Mouse (Mus musculus) frontal cortex, adult (tissue): Measurements from ENCODE around the gene Otop2.

Experiments
- ATAC-seq: cut with Nextera tagmentation; 2 replicates; pipeline ENCODE4 v1.9.2; 2017; ENCODE audit warnings: mild to moderate bottlenecking, moderate library complexity, mixed read lengths; ENCODE audit not compliant: low TSS enrichment

Otop2 gene

DNA sequence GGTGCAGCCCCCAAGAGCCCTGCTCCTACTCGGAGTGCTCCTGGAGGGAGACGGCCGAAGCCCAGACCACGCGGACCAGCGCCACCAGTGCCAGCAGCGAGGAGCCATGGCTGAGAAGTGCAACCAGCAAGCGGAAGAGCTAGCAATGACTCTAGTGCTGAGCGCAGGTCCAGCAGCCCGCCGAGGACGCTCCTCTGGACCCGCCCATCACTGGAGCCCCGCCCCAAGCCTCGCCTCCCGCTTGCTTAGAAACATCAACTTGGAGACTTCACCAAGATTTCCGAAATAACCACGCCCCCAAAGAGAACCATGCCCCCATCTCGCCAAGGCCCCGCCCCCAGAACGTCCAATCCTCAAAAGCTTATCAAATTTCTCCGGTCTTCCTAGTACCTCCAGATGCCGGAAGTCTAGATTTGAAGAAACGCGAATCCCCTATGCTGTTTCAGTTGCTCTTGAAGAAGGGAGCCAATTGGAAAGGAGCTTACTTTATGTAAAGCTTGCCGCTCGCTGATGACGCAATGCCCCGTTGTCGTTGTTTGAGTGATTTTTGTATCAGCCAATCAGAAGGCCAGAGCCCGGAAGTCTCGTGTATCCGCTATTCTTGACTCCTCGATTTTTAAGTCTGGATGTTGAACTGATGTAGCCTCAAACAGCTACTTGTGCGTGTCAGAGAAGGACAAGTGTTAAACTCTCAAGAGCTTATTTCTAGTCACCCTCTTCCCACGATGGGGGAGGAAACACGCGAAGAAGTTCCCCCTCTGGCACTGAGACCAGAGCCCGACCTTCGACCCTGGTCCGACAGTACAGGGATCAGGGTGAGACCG, 30.0 kb upstream of the Otop2 start, which contains the start of gene Fdxr:
TSS of gene Fdxr (minus strand) at position 271 of the 824 bp plus-strand sequence.
- peak; percentile 91 for ATAC-seq

DNA sequence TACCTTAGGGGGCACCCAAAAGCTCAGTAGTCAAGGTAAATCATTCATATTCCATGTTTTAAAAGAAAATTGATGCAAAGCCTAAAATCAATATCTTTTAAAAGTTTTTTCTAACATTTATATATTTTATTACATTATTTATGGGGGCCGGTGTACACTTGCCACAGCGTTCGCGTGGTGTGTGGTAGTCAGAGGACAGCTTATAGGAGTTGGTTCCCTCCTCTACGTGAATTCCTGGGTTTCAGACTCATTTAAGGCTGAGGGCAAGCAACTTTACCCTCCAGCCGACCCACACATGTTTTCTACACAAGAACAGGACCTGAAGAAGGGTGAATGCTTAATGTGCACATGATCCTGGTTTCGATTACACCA, 29.4 kb upstream of the Otop2 start:
- ATAC-seq: no peak

DNA sequence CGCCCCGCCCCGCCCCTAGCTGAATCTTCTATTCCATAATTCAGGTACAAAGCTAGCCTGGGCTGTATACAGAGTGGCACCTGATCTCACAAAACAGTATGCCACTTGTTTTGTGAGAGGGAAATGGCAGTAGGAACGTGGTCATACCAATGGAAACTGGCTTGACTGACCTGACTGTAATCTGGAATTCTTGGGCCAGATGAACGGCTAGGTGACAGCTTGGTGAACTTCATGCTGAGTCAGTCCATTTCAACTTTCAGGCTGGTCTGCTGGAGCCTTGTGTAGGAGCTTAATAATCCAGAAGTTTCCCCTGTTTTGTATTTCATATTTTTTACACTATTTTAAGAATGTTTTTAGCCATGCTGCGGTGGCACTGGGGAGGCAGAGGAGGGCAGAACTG, 28.8 kb upstream of the Otop2 start:
- ATAC-seq: no peak

DNA sequence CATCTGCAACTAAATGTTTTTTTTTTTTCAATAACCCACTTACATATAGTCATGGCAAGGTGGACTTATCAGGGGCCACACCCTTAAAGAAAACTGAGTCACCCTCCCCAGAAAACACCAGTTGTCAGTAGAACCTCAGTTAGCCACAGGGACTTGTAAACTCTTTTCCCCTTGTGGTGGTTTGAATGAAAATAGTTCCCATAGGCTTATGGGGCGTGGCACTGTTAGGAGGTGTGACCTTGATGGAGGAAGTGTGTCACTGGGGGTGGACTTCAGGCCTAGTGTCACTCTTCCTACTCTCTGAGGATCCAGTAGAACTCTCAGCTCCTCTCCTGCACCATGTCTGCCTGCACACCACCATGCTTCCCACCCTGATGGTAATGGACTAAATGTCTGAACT, 27.2 kb upstream of the Otop2 start:
- ATAC-seq: no peak

DNA sequence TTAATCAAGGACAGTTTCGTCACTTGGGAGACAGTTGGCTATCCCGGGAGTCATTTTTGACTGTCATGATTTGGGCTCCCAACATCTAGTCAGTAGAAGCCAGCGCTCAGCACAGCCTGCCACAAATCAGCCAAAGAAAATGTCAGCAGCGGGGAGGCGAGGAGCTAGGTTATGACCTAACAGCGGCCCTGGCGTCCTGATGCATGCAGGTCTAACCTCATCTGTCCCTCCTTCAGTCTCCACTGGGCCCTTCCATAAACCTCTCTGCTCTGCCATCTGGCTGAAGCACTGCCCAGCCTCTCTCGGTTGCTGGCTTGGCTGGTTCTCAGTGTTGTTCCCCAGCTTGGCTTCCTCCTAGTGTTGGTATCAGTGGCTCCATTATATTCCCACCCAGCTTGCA, 24.7 kb upstream of the Otop2 start:
- peak; percentile 7; the same call in 1 of the 2 replicates for ATAC-seq

DNA sequence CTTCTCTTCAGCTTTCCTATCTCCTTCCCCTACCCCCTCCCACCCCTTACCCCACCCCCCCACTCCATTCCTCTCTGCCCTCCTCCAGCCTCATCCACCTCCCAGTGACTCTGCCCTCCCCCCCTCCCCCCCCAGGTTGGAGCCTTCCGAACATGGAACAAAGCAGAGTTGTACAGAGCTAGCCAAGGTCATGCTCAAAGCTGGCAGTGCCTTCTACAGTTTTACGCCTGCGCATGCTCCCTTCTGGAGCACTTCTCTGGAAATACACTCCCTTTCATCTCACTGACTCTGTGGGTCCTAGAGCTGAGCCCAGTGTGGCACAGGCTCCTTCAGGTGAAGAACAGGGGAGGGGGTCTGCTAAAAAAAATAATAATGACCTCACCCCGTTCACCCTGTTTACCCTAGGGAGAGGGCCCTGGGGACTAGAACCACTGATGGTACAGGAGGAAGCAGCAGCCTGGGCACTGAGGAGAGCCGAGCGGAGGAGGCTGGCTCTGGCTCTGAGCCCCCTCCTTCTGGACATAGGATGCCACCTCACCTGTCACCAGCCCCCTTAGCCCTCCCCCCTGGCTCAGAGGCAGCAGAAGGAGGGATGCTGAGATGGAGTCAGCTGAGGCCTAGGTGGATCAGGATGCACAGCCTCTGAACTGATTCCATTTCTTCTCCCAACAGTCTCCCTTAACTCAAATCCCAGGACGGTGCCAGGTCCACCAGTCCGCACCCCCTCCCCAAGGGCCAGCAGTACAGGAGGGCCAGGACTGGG, 24.1 kb upstream of the Otop2 start:
- ATAC-seq: no peak

DNA sequence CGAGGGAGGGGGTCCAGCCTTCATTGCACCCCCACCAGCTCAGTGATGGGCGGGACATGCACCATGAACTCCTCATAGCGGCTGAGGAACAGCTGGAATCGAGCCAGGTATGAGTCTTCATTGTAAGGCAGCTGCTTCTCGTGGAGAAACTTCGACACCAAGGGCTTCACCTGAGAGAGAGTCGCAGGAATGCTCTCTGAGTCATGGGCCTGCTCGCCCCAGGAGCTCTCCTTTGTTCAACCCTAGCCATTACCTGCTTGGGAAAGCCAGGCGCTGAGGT, 23.5 kb upstream of the Otop2 start:
- ATAC-seq: no peak

DNA sequence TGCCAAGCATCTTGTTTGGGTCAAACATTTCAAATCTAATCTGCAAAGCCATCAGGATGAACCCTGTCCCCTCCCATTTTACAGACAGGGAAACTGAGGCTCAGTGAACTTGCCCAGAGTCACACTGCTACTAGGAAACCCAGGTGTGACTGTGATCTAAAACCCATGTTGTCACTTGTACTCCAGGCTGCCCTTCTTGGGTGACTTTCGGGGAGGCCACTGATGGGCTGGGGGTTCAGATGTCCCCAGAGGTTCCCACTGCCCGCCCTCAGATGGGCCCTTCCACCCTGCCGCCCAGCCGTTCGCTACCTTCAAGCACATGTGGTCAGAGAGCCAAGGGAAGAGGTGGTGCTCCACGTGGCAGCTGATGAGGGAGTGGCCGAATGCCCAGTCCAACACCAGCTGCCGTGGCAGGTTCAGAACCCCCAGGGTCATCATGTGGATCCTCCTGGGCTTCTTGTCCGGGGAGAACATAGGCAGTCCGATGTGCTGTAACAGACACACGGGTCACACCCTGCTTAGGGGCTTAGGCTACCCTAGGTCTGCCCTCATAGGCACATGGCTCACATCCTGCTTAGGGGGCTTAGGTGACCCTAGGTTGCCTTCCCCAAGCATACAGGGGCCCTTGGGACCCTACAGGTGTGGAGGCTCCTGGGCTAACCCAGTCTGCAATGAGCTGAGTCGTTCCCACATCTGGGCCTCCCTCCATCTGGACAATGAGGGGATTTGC, 22.9 kb upstream of the Otop2 start:
- ATAC-seq: no peak

DNA sequence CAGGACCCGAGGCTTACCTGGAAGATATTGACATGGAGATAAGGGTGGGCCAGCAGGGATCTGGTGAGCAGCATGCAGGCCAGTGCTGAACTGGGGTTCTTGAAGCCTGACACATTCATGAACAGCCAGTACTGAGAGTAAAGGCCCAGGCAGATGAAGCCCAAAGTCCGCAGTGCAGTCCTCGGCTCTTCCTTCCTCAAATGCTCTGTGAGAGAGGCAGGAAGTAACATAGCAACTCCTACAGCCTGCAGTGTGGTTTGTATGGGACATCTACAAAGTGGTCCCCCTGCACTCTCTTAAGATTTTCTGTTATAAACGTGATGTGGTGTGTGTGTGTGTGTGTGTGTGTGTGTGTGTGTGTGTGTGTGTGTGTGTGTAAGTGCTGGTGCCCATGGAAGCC, 21.7 kb upstream of the Otop2 start:
- ATAC-seq: no peak

DNA sequence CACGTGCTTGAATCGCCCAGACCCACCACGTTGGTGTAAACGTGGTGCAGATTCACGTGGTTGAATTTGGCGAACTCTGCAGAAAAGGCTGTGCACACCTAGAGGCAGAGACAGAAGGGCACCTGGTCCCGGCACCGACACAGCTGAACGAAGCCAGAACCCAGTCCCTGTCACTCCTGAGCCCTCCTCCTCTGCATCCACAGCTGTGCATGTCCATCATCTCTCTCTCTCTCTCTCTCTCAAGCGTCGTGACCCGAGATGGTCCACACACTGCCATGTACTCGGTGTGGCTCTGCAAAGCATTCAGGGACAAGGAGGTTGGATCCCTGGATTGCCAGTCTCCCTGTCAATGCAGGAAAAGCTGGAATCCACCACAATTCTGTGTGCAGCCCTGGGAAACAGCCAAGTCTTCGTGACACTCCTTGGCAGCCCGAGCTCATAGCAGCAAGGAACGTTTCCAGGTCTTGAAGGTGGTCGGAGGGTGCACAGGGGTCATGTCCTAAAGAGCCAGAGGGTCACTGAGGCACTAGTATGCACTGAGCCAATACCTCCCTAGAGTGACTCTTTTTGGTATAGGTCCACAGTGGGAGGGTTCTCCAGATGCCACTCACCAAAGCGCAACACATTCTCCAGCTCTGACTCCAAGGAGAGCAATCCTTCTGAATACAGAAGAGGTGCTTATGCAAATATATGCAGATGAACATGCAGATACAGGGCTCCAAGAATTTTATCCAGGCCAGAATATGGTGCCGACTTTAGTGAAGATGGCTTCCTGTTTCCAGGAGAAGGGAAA, 20.6 kb upstream of the Otop2 start:
- peak; percentile 79 for ATAC-seq

DNA sequence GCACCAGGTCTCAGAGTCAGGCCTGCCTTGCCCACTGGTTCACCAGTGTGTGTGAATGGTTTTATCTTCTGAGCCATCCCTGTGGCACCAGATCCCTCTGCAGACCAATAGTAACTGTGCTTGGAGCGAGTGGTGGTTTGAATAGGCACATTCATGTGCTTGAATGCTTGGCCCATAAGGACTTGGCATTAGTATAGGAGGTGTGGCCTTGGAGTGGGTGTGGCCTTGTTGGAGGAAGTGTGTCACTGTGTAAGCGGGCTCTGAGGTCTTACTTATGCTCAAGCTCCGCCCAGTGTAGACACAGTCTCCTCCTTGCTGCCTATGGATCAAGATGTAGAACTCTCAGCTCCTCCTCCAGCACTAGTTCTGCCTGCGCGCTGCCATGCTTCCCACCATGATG, 19.6 kb upstream of the Otop2 start:
- ATAC-seq: no peak

DNA sequence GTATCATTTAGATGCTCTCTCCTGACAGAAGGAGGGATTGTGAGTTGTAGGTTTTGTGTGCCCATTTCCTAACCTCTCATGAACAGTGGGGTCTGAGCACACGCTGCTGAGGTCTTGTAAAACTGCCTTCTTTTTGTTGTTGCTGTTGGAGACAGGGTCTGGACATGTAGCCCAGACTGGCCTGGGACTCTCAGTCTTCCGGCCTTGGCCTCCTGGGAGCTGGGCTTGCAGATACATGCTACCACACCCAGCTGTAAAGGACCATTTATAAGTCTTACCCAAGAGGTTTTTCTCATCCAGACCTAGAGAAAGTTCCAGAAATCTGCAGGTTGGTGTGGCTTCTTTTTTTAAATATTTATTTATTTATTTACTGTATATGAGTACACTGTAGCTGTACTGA, 18.7 kb upstream of the Otop2 start:
- no peak for ATAC-seq

DNA sequence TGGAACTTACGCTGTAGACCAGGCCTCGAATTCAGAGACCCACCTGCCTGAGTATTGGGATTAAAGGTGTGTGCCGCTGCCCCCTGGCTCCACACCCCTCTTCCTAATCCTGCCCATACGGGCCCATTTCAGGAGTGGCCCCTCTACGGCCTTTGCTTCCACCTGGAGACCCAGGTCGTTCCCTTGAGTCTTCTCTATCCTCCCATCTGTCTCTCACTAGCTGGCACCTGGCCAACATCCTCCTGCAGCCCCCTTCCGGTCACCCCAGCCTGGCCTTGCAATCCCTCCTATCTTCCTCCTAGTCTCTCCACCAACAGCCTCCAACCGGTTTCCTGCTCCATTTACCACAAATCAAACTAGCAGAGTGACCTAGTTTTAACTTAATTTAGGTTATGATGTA, 17.1 kb upstream of the Otop2 start:
- ATAC-seq: no peak

DNA sequence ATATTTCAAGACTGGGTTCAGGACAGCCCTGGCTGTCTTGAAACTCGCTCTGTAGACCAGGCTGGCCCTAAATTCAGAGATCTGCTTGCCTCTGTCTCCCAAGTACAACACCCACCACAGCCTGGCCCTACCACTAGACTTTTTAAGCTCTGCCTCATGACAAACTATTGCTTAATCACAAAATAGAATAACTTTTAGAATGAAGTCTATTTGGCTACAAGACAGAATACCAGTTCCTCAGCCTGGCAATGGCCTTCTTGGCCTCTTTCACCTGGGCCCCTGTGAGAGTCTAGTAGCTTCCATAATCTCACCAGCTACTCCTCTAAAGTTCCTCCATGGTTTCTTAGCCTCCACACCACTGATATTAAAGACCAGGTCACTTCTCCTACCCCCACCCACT, 16.6 kb upstream of the Otop2 start:
- no peak for ATAC-seq

DNA sequence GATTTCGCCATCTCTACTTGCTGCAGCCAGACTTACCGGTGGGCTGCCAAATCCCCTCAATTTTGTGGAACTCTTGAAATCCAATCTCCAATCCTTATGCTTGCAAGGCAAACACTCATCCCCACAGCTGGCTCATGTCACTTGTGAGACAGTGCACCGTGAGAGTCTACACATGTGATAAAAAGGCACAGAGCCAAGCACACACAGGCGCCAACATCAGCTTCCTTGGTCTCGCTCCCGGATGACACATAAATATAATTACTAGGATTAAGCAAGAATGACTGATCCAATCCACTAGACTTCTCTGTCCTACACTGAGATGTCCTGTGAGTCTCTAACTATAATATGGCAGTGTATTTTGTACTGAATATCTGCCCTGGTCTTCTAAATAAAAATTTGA, 16.0 kb upstream of the Otop2 start:
- ATAC-seq: no peak

DNA sequence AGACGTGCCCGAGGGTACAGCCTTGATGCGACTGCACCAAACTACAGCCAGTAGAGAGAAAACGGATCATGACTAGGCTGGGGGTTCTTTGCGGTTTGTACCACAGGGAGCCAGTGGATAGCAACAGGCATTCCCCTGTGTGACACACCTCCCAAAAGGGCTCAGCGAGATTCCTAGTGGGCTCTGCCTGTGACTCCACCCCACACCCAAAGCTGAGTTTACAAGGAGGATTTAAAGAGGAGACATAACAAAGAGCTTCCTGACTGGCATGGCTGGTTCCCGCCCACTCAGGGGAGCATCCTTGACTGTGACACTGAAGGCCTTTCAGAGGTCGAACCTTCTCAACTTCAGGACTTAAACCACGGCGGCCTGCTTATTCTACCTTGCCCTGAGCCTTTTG, 15.5 kb upstream of the Otop2 start:
- ATAC-seq: no peak

DNA sequence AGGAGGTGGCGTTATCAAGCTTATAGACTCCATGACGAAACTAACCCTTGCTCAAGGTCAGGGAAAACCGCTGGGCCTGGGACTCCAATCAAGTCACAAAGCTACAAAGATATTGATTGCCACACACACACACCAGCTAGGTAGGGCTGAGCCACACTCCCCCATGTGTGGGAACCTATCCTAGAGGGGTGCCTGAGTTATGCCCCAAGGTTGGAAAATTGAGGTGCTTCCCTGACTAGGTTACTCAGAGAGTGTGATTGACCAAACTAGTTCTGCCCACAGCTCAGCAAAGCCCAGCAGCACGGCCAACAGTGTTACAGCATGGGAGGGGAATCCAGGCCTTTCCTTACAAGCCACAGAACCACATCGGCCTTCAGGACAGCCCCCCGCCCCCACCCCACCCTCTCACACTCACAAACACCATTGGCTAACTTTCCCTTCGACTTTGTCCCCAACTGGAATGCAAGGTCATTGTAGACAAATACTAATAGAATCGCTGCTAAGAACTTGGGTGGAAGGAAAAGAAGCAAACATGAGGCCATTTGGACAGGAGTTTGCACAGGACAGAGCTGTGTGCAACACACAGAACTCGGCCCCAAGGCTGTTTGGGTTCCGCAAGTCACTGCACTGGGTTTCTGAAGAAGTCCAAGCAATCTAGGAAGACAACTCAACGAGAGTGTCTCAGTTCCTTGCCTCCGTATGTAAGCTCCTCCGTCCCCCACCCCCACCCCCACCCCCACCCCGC, 14.2 kb upstream of the Otop2 start:
- no peak for ATAC-seq

DNA sequence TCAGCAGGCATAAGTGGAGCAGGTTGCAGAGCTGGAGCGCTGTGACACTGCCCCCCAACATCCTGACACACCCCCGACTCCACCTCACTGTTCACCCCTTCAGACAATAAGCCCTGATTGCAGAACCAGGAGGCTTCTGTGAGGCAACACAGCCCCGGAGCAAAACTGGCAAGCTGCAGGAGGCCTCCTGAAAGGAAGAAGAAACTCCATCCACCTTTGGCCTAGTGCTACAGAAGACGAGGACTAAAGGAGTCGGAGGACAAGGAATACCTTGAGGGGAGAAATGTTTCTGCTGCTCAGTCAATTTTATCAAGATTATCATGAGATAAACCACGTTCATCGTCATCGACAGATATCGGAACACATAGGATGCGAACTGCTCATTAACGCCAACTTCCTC, 11.0 kb upstream of the Otop2 start:
- no peak for ATAC-seq

DNA sequence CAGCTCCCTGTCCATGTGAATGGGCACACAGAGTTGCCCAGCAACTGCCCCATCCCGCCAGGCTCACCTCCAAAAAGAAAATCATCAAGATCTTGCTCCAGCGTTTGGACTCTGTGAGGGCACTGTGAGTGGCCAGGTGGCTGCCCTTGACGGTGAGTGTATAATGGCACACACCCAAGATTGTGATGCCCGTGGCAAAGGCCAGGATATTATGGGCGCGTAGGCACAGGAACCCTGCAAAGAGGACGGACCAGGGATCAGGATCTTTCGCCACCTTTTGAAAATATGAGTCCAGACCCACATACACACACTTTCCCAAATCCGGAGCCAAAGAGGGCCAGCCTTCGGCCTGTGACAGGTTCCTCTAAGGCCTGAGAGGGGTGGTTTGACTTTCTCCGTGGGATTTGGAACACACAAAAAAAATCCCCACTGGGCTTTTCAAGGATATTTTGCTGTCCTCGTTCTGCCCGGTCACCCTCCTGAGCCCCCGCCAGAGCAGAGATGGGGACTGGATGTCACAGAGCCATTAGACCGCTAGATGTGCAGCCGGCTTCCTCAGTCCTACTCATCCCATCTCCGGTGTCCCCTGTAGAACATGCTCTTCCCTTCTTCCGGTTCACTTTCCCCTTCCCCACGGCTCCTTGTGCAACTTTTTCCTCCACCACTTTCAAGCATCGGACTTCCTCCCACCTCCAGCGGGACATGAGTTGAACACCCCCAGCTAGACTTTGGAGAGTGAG, 10.3 kb upstream of the Otop2 start:
- no peak; the same call in 1 of the 2 replicates for ATAC-seq

DNA sequence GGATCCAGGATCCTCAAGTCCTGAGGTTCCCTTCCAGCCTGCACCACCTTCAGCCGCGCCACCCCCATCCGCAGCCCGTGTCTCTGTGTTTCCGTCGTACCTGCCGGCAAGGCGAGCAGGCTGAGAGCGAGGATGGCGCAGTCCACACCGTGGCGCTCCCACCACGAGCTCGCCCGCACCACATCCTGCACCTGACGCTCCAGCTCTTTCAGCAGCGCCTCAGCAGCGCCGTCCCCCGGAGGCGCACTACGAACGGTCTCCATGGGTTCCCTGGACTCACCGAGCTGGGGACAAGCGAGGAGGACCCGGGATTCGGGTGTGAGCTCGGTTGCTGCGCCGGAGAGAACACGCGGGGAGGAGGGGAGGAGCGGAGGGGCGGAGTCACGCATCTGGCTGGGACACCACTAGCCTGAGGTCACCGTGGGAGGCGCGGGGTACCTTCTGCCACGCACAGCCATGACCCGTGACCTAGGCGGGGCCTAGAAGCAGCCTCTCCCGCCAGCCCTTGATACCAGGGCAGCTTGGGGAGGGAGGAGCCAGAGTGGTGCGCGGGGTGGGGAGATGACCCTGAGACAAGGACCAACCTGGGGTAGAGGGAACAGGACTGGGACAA, 9.6 kb upstream of the Otop2 start, which contains the start of gene Fads6:
TSS of gene Fads6 (minus strand) at position 450 of the 613 bp plus-strand sequence.
- peak; percentile 90 for ATAC-seq
